Mouse (Mus musculus): ENCODE measurements at regions not wholly inside any gene's neighbourhood (a gene's known extent, or its start where the extent isn't known, plus 50 kb on each side); places are given as distances from the start of the nearest gene placed in this dataset.
A peak's percentile ranks its signal among the peaks of the same experiment; 100 is the strongest.

DNA sequence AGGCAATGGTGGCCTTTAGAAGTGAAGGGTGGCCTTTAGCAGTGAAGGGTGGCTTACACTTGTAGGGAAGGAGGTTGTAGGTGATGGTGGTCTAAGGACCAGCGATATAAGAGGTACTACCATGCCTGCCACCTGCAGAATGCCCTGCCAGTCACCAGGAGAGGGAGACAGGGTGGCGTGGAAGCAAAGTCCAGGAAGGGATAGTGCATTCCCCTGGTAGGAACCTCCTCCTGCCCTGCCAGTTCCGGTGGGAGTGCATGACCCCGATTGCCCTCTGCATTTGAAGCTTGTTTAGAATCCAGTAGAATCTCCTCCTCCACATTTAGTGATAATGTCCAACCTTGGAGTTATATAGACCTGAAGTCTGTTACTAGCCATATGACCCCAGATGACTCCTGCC is 127.7 kb upstream of the Id2 start:
- 76% methylated on average over 4 of the region's 4 CpGs for WGBS

DNA sequence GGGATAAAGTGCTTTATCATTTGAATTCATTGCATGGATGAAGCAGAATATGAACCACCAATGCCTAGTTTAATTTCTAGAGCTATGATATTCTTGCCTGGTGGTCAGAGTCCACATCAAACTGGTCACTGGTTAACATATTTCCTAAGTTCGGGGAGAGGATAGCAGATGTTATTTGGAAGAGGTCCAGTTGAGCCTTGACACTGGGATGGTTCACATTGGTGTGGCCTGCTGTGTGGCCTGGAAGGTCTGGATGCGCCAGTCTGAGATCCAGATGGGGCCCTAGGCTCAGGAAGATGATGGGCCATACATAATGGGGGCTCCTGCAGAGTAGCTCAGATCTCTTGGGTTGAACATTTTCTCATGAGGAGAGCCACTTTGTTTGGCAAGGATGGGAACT is 127.3 kb upstream of the Id2 start:
- H3K36me3 ChIP-seq (ENCODE audit: control insufficient read depth, insufficient read depth, low read length) = no peaks in the 10 kb centered on the region
- H3K4me2 ChIP-seq (replicated peaks; ENCODE audit: low read depth, low read length) = no peak overlapping the region
- H3K4me1 ChIP-seq (ENCODE audit: control insufficient read depth, insufficient read depth, low read length) = peaks cover 5% of the 10 kb centered on the region; the same call in 1 of the 2 replicates
- WGBS = 90% methylated on average over 2 of the region's 2 CpGs
- H3K4me3 ChIP-seq (ENCODE audit: low read length) = no peak overlapping the region
- H3K27ac ChIP-seq (ENCODE audit: low read depth, low read length) = no peak overlapping the region
- no peak for ATAC-seq (ENCODE audit: low FRiP score, low TSS enrichment)
- no peak overlapping the region for H3K9ac ChIP-seq (ENCODE audit: low read depth, low read length)
- H3K27me3 ChIP-seq (ENCODE audit: control insufficient read depth, insufficient read depth, low read length) = no peaks in the 10 kb centered on the region
- H3K9me3 ChIP-seq (ENCODE audit: control insufficient read depth, low read length) = no peaks in the 10 kb centered on the region

More for the DNA sequence above, 127.7 kb upstream of the Id2 start:
- Histone ChIP-seq H3K4me3 (ENCODE audit: low read length) (no peak overlapping the region), H3K27ac (ENCODE audit: low read depth, low read length) (no peak overlapping the region), H3K27me3 (ENCODE audit: control insufficient read depth, insufficient read depth, low read length) (no peaks in the 10 kb centered on the region), H3K4me1 (ENCODE audit: control insufficient read depth, insufficient read depth, low read length) (peaks cover 5% of the 10 kb centered on the region; the same call in 1 of the 2 replicates), H3K36me3 (ENCODE audit: control insufficient read depth, insufficient read depth, low read length) (no peaks in the 10 kb centered on the region), H3K4me2 (replicated peaks; ENCODE audit: low read depth, low read length) (no peak overlapping the region), H3K9ac (ENCODE audit: low read depth, low read length) (no peak overlapping the region), H3K9me3 (ENCODE audit: control insufficient read depth, low read length) (no peaks in the 10 kb centered on the region)
- ATAC-seq (ENCODE audit: low FRiP score, low TSS enrichment) = no peak

DNA sequence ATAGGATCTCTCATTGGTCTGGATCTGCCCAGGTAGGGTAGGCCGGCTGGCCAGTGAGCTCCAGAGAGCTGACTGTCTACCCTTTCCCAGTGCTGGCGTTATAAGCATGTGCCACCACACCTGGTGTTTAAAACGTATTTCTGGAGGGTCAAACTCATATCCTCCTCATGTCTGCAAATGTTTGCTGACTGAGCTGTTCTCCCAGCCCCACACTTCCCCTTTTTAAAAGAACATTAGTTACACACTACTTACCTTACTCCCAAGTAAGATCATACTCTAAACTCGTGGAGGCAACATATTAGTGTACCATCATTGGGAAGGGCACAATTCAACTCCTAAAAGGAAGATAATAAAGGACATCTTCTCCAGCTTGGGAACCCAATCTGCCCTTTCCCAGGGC is 126.6 kb upstream of the Id2 start:
- H3K36me3 ChIP-seq (ENCODE audit: control insufficient read depth, insufficient read depth, low read length) = no peaks in the 10 kb centered on the region
- H3K27ac ChIP-seq (ENCODE audit: low read depth, low read length) = no peak overlapping the region
- peaks cover 7% of the 10 kb centered on the region for H3K4me1 ChIP-seq (ENCODE audit: control insufficient read depth, insufficient read depth, low read length)
- no peak overlapping the region for H3K4me3 ChIP-seq (ENCODE audit: low read length)
- no peaks in the 10 kb centered on the region for H3K27me3 ChIP-seq (ENCODE audit: control insufficient read depth, insufficient read depth, low read length)
- no peak for ATAC-seq (ENCODE audit: low FRiP score, low TSS enrichment)
- H3K4me2 ChIP-seq (replicated peaks; ENCODE audit: low read depth, low read length) = no peak overlapping the region
- H3K9me3 ChIP-seq (ENCODE audit: control insufficient read depth, low read length) = no peaks in the 10 kb centered on the region
- H3K9ac ChIP-seq (ENCODE audit: low read depth, low read length) = no peak overlapping the region
- WGBS = 78% methylated on average over 4 of the region's 4 CpGs

DNA sequence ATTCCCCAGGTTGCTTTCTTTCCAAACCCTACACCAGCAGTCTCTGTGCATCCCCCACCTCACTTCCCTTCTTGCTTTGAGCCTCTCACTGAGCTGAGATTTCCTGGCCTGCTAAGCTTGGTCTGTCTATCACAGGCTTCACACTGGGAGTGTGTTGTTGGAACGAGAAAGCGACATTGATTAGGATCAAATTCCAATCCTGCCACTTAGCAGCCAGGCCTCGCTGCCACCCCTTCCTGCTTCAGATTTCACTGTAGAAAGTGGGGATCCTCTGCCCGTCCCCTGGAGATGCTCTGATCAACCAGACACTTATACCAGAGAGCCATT is 123.8 kb upstream of the Id2 start:
- no peak for ATAC-seq (ENCODE audit: low FRiP score, low TSS enrichment)
- Histone ChIP-seq H3K4me3 (ENCODE audit: low read length) (no peak overlapping the region), H3K27ac (ENCODE audit: low read depth, low read length) (no peak overlapping the region), H3K4me1 (ENCODE audit: control insufficient read depth, insufficient read depth, low read length) (peaks cover 20% of the 10 kb centered on the region), H3K9me3 (ENCODE audit: control insufficient read depth, low read length) (no peaks in the 10 kb centered on the region), H3K4me2 (replicated peaks; ENCODE audit: low read depth, low read length) (no peak overlapping the region), H3K27me3 (ENCODE audit: control insufficient read depth, insufficient read depth, low read length) (no peaks in the 10 kb centered on the region), H3K9ac (ENCODE audit: low read depth, low read length) (no peak overlapping the region), H3K36me3 (ENCODE audit: control insufficient read depth, insufficient read depth, low read length) (no peaks in the 10 kb centered on the region)
- WGBS = 34% methylated on average over 4 of the region's 4 CpGs

DNA sequence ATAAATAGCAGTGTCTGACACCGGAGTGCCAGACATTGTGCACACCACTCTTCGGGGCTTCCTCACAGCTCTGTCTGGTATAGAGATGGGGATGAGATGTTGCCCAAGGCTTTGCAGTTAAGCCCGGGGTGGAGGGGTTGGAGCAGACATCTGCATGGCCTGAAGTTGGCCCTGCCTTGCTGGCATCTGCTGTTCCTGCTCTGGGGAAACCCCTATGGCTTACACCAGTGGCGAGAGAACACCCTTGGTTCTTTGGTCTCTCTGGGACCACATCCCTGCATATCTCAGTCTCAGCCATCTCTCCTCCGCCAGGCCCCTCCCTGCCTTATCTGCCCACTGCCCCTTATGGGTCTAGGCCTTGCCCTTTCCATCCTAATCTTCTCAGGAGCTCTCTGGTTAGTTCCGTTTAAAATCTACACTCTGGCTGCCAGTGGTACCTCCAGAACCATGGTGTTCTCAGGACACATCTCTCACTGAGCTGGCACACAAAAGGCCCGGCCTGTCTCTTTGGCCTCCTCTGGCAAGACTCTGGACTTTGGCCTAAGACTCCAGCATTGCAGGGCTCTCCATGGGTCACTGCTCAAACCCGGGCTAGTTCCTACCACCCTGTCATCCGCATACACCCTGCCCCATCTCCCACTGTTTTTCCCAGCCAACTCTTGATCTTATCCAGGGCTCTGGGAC is 123.3 kb upstream of the Id2 start:
- H3K4me3 ChIP-seq (ENCODE audit: low read length) = no peak overlapping the region
- H3K9me3 ChIP-seq (ENCODE audit: control insufficient read depth, low read length) = no peaks in the 10 kb centered on the region
- no peaks in the 10 kb centered on the region for H3K36me3 ChIP-seq (ENCODE audit: control insufficient read depth, insufficient read depth, low read length)
- no peak overlapping the region for H3K9ac ChIP-seq (ENCODE audit: low read depth, low read length)
- H3K27me3 ChIP-seq (ENCODE audit: control insufficient read depth, insufficient read depth, low read length) = no peaks in the 10 kb centered on the region
- no peak overlapping the region for H3K27ac ChIP-seq (ENCODE audit: low read depth, low read length)
- peaks cover 20% of the 10 kb centered on the region for H3K4me1 ChIP-seq (ENCODE audit: control insufficient read depth, insufficient read depth, low read length)
- ATAC-seq (ENCODE audit: low FRiP score, low TSS enrichment) = no peak
- WGBS = 75% methylated on average over 9 of the region's 9 CpGs
- no peak overlapping the region for H3K4me2 ChIP-seq (replicated peaks; ENCODE audit: low read depth, low read length)

DNA sequence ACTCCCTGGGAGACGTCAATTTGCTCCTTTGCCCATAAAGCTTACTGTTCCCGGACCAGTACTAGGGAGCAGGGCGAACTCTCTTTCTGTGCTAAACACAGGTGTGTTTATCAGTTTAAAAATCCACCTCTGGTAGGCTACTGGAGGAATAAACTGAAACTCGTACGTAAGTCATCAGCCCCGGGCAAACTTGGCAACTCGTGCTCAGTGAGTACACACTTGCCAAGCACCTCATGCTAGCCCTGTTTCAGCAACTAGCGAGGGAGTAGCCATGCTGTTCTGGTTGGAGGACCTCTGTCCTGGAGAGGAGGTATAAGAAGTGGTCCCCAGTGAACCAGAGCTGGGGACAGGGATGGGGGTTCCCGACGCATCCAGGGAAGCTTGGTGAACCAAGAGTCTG is 122.6 kb upstream of the Id2 start:
- Histone ChIP-seq H3K27me3 (ENCODE audit: control insufficient read depth, insufficient read depth, low read length) (no peaks in the 10 kb centered on the region), H3K36me3 (ENCODE audit: control insufficient read depth, insufficient read depth, low read length) (no peaks in the 10 kb centered on the region), H3K4me1 (ENCODE audit: control insufficient read depth, insufficient read depth, low read length) (peaks cover 20% of the 10 kb centered on the region), H3K4me2 (replicated peaks; ENCODE audit: low read depth, low read length) (no peak overlapping the region), H3K9me3 (ENCODE audit: control insufficient read depth, low read length) (no peaks in the 10 kb centered on the region), H3K27ac (ENCODE audit: low read depth, low read length) (no peak overlapping the region), H3K9ac (ENCODE audit: low read depth, low read length) (no peak overlapping the region), H3K4me3 (ENCODE audit: low read length) (no peak overlapping the region)
- 73% methylated on average over 10 of the region's 10 CpGs for WGBS
- no peak for ATAC-seq (ENCODE audit: low FRiP score, low TSS enrichment)

DNA sequence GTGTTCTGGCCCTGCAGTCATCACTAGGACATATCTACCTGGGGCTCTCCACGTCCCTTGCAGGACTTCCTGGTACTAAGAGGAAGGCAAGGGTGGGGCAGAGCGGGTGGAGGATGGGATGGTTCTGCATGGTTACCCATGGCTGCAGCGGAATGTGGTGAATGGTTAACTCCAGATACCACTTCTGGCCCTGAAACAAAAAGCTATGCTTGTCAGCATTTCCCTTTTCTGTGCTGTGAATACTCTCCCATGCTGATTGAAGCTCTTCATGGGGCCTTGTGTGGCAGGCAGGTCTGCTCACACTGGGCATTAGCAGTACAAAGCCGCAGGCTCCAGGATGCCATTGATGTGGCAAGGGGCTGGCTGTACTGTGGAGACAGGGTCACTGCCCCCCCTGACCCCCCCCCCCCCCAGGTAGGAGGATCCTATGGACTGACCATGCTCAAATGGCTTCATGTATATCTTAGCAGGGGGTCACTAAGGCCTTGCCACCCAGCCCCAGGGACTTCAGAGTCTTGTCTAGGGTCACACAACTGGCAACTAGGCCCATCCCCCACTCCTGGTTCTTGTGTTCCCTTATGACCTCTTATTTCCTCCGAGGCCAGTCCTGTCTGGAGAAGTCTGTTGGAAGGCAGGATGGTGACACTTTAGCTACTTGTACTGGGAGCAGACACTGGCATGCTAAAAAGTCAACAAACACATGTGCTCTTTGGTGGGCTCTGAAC is 120.0 kb upstream of the Id2 start:
- H3K4me1 ChIP-seq (ENCODE audit: control insufficient read depth, insufficient read depth, low read length) = peaks cover 20% of the 10 kb centered on the region
- no peak overlapping the region for H3K9ac ChIP-seq (ENCODE audit: low read depth, low read length)
- H3K9me3 ChIP-seq (ENCODE audit: control insufficient read depth, low read length) = no peaks in the 10 kb centered on the region
- 30% methylated on average over 5 of the region's 5 CpGs for WGBS
- peak; percentile 85 for ATAC-seq (ENCODE audit: low FRiP score, low TSS enrichment)
- peak overlapping the region; percentile 85 for H3K27ac ChIP-seq (ENCODE audit: low read depth, low read length)
- no peak overlapping the region for H3K4me3 ChIP-seq (ENCODE audit: low read length)
- no peaks in the 10 kb centered on the region for H3K27me3 ChIP-seq (ENCODE audit: control insufficient read depth, insufficient read depth, low read length)
- no peak overlapping the region for H3K4me2 ChIP-seq (replicated peaks; ENCODE audit: low read depth, low read length)
- no peaks in the 10 kb centered on the region for H3K36me3 ChIP-seq (ENCODE audit: control insufficient read depth, insufficient read depth, low read length)

DNA sequence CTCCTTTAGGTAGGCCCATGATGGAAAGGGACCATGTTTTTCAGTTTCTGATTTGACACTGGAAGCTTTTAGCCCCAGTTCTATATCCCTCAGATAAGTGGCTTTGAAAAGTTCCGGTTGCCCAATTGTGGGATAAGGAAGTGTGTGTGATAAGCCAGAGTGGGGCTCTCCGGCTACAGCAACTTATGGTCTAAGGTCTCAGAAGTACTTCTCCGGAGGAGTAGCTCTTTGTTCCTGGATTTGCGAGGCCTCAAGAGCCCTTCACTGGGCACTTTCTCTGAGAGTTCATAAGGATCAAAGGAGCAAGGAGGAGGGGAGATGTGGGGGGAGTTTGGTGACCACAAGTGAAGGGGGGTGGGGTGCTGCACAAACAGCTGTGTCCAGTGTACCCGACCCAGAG is 118.3 kb upstream of the Id2 start:
- Histone ChIP-seq H3K27me3 (ENCODE audit: control insufficient read depth, insufficient read depth, low read length) (no peaks in the 10 kb centered on the region), H3K4me3 (ENCODE audit: low read length) (no peak overlapping the region), H3K4me2 (replicated peaks; ENCODE audit: low read depth, low read length) (no peak overlapping the region), H3K4me1 (ENCODE audit: control insufficient read depth, insufficient read depth, low read length) (peaks cover 17% of the 10 kb centered on the region), H3K36me3 (ENCODE audit: control insufficient read depth, insufficient read depth, low read length) (no peaks in the 10 kb centered on the region), H3K9ac (ENCODE audit: low read depth, low read length) (no peak overlapping the region), H3K9me3 (ENCODE audit: control insufficient read depth, low read length) (no peaks in the 10 kb centered on the region), H3K27ac (ENCODE audit: low read depth, low read length) (no peak overlapping the region)
- 47% methylated on average over 5 of the region's 5 CpGs for WGBS
- no peak for ATAC-seq (ENCODE audit: low FRiP score, low TSS enrichment)

DNA sequence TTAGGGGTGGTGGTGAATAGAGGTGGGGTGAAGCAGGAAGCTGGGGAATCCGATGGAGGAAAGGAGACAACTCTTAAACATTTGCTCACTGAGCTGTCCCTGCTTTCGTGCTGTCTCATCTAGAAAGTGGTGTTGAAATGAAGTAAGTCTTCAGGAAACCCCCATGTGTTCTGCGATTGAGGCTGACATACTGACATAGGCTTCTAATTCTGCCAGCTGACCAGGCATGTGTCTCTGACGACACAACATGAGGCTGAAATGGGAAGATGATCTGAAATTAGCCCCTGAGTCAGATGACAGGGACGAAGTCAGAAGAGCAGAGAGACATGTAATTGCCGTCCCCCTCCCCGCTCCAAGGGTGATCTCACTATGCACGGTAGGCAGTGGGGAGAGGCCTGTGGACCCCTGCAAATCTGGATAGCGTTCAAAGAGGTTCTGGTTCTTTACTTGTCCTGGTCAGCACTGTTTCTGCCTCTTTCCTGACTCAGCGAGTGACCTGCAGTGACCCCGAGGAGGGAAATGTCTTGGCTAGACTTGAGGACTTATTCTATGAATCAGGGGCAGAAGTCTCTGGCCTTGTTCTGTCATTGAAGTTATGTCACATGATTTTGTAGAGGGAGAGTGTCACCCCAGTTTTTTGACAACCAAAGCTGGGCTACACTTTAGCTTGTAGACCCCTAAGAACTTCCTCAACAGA is 117.0 kb upstream of the Id2 start:
- Histone ChIP-seq H3K27ac (ENCODE audit: low read depth, low read length) (no peak overlapping the region), H3K27me3 (ENCODE audit: control insufficient read depth, insufficient read depth, low read length) (no peaks in the 10 kb centered on the region), H3K4me3 (ENCODE audit: low read length) (no peak overlapping the region), H3K36me3 (ENCODE audit: control insufficient read depth, insufficient read depth, low read length) (no peaks in the 10 kb centered on the region), H3K4me2 (replicated peaks; ENCODE audit: low read depth, low read length) (no peak overlapping the region), H3K4me1 (ENCODE audit: control insufficient read depth, insufficient read depth, low read length) (peaks cover 15% of the 10 kb centered on the region), H3K9ac (ENCODE audit: low read depth, low read length) (no peak overlapping the region), H3K9me3 (ENCODE audit: control insufficient read depth, low read length) (no peaks in the 10 kb centered on the region)
- WGBS = 81% methylated on average over 11 of the region's 11 CpGs
- ATAC-seq (ENCODE audit: low FRiP score, low TSS enrichment) = no peak
